Mouse (Mus musculus) spleen, embryonic (tissue): ENCODE measurements around the gene Lix1l.
"Not testable (repeated sequence)": the region's sequence is repeated elsewhere in the genome, so short reads cannot be mapped to it uniquely, and the experiment has no call there.

ENCODE experiments used
- CTCF ChIA-PET: fragments of 350-600 bp; sonication (Branson Sonifier 250); formaldehyde crosslinking; loops from one replicate; lab custom pipeline; 2022; lab: Charles Lee

The Lix1l gene

DNA sequence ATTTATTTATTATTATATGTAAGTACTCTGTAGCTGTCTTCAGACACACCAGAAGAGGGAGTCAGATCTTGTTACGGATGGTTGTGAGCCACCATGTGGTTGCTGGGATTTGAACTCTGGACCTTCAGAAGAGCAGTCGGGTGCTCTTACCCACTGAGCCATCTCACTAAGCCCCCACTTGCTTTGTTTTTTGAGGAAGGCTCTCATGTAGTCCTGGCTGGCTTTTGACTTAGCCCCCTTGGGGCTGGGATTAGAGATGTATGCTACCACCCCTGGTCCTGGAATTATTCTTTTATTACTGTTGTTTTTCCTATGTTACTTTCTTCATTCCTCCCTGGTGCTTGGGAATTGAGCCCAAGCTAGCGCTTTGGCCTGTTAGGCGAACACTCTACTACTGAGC, 5.1 kb downstream of the Lix1l start:
- CTCF ChIA-PET = not testable (repeated sequence)

DNA sequence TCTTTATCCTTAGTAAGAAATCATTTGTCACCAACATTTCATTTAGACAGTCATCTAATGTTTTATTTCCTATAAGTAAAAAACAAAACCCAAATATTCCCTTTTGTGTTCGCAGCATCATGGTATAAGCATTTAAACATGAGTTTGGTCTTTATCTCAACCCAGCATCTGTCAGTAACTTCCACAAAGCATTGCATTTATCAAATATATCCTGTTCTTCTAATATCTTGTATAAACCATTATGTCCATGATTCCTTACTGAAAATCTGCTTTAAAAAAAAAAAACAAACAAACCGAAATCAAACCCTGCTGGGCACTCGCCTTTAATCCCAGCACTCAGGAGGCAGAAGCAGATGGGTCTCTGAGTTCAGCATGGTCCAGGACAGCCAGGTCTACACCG, 5.7 kb downstream of the Lix1l start:
- CTCF ChIA-PET = no interaction called here

DNA sequence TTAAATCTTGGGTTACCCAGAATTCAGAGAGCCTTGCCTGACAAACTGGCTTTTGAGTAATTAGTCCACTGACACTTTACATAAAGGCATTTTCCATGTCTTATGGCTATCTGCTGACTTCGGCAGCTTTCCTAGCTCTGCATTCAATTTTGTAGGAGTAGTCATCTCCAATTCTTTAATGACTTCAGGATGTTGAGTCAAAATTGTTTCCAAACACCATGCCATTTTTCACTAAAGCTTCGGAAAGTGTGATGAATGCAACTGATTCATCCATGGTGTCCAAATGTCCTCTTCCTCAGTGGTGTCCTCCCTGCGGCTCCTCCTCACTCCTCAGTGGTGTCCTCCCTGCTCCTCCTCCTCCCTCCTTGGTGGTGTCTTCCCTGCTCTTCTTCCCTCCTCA, 17.0 kb downstream of the Lix1l start:
- CTCF ChIA-PET = no interaction called here

DNA sequence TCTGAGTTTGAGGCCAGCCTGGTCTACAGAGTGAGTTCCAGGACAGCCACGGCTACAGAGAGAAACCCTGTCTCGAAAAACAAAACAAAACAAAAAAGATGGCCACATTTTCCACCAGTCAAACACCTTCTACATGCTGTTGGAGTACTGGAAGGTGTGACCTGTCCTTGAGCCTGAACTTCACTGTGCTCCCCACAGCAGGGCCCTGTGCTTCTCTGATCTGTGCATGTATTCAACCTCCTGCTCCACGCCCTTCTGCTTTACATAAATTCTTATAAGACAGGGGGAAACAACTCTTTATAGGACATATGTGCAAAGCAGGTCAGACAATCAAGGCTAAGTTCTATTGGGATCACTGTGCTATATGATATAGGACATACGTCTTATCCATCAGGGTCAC, 22.3 kb downstream of the Lix1l start:
- CTCF ChIA-PET = no interaction called here

DNA sequence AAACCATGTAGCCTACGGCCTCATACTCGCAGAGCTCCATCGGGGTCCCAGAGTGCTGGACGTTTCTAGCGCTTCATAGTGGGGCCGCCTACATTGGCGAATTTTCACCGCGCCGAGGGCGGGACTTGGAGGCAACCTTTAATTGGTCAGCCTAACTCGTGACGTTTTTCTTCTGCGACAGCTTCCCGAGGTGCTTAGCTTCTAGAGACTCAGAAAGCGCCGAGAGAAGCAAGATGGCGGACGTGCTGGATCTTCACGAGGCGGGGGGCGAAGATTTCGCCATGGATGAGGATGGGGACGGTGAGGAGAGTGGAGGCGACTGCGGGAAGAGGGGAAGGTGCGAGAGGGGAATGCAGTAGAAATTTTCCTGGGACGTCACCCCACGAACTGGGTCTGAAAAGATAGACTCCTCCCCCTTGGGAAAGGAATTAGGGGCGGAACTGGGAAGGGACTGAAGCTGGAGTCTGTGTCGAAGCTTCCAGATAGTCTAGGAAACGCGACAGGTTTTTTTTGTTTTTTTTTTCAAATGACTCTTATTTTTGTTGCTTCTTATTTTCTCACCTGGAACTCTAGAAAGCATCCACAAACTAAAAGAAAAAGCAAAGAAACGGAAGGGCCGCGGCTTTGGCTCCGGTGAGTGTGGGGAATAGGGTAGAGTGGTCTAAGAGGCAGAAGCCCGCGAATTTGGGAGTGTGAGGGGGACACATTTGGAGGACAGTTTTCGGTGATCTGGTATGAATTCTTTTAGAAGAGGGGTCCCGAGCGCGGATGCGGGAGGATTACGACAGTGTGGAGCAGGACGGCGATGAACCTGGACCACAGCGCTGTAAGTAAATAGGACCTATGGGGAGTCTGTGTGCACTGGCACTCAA, 29.0 kb downstream of the Lix1l start, which contains the start of gene Rbm8a:
Gene Rbm8a (plus strand): TSS at position 205 of the 872 bp plus-strand sequence.
- CTCF ChIA-PET = interaction anchor here (0.7 to 1.0 kb wide), 3 partner anchors 33 to 71 kb away, joined by 3 read pairs; no protein-coding TSS in a partner anchor

DNA sequence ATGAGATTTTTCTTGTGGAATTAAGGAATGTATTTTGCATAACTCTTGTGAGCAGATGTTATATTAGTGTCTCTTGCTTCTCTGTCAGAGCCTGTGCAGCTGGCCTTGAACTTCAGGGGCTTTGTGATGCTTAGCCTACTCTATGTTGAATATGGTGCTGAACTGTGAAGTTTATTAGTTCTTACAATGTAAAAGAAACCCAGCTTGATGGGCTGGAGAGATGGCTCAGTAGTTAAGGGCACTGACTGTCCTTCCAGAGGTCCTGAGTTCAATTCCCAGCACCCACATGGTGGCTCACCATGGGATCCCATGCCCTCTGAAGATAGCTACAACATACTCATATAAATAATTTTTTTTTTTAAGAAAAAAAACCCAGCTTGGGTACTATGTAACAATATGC, 31.1 kb downstream of the Lix1l start:
- CTCF ChIA-PET = interaction anchor here (0.7 kb wide), 1 partner anchor 73 kb away, joined by 14 read pairs; no protein-coding TSS in a partner anchor

DNA sequence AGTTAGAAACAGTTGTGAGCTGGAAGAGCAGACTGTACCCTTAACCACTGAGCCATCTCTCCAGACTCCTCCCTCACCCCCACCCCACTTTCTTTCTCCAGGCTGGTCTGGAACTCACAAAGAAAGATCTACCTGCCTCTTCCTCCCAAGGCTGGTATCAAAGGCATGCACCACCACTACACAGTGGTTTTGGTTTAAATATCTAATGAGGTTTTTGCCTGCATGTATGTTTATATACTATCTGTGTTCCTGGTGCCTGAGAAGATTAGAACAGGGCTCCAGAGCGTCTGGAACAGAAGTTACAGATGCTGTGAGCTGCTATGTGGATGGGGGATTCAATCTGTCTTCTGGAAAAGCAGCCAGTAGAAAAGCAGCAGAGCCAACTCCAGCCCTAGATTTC, 33.1 kb downstream of the Lix1l start:
- CTCF ChIA-PET = interaction anchor here (0.6 kb wide), 1 partner anchor 109 kb away, joined by 3 read pairs; the partner anchor contains the start of gene Hfe2

DNA sequence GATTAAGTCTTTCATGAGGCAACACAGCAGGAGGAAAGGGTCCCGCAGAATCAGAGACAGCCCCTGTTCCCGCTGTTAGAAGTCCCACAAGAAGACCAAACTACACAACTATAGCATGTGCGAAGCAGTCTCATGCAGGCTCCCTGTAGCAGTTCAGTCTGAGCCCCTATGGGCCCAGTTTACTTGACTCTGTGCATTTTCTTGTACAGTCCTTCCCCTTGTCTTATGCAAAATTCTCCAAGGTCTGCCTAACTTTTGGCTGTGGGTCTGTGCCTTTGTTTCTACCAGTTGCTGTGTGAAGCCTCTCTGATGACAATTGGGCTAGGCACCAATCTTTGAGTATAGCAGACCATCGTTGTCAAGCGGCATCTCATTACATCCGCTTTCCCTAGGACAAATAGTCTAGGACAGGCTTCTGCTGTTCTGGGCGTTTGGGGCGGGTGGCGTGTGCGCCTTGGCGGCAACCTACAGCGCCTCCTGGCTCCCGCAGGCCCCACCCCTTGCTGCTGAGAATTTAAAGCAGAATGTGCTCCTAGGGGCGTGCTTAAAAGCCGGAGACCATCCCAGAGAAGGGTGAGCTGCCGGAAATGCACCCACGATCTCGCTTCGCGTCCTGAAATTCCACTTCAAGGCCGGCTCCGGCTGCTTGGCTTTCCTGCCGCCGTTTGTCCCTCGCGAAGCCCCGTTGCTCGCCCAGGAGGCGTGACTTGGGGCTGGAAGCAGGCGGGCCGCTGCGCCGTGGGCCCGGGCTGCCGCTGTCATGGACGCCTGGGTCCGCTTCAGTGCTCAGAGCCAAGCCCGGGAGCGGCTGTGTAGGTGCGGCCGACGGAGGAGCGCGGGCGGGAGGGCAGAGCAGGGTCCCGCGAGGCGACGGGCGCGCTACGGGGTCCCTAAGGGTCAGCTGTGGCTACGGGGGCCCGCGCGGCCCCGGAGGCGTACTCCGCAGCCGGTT, 34.3 kb downstream of the Lix1l start, which contains the start of the genes Pex11b and Gm42957:
Gene Pex11b (plus strand): TSS at position 449 of the 952 bp plus-strand sequence.
Gene Gm42957 (plus strand): TSS at position 547 of the 952 bp plus-strand sequence.
- CTCF ChIA-PET = interaction anchor here (0.7 kb wide), 1 partner anchor 727 kb away, joined by 3 read pairs; no protein-coding TSS in a partner anchor

DNA sequence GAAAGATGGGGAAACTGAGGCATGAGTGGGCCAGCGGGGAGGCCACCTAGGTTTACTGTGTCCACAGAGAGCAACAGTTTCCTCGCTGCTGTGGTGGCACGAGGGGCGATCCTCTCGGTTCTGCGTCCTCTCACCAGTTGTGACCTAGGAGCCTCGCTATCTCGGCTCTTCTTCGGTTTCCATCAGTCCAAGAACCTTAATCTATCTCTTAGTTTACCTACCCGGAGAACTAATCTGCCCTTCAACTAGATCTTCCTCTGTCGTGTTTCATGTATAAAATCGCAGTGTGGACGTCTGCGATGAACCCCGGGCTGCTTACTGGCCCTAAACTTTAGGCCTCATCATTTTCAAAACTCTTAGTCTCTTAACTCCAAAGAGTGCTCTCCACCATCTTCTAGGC, 35.0 kb downstream of the Lix1l start:
- CTCF ChIA-PET = interaction anchor here (0.7 kb wide), 1 partner anchor 728 kb away, joined by 3 read pairs; no protein-coding TSS in a partner anchor

DNA sequence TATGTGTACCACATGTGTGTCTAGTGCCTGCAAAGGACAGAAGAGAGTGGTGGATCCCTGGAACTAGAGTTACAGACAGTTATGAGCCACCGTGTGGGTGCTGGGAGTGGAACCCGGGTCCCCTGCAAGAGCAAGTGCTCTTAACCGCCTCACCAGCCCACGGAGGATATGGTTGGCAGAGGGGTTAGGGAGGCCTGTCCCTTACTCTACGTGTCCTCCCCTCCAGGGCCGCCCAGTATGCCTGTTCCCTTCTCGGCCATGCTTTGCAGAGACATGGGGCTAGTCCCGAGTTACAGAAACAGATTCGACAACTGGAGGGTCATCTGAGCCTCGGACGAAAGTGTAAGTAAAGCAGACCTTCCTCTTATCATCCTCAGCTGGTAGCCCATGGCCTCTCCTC, 35.5 kb downstream of the Lix1l start:
- CTCF ChIA-PET = no interaction called here

DNA sequence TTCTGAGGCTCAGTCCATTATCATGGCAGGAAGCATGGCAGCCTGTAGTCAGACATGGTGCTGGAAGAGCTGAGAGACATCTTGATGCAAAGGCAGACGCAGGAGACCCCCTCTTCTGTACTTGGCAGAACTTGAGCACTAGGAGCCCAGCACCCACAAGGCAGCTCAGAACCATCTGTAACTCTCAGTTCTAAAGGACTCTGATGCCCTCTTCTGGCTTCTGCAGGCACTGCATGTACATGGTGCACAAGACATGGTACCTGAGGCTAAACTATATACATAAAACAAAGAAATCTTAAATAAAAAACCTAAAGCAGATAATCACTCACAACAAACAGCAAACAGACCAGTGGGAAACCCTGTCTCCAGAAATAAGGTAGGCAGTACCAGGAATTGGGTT, 38.3 kb downstream of the Lix1l start:
- CTCF ChIA-PET = interaction anchor here (1.4 kb wide), 1 partner anchor 94 kb away, joined by 7 read pairs; no protein-coding TSS in a partner anchor

DNA sequence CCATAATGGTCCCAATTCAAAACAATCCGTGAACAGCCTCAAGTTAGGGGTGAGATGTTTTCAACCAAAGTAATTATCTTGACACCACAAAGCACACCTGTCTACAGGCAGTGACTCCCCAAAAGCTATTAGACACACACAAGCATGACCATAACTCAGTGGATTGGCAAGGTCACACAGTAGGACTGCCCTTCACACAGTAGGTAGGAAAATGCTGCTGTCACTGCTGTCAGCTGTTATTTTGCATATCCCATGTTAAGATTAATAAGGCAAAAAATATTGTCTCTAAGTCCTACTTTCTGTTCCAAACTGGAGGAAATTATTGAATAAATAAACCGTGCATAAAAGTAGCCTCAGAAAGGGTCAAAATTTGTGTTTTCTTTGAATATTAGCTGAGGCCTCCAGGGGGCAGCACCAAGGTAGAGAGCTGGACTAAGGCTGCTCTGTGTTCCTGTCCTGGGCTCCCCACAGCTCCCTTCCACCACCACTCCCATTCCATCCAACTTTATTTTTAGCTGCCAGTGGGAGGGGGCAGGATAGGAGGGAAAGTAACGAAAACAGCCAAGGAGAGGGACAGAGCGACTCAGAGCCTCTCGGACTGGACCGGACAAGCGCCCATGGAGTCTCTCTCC, 44.2 kb downstream of the Lix1l start, which contains the start of gene Itga10:
Gene Itga10 (plus strand): TSS at position 567 of the 632 bp plus-strand sequence.
- CTCF ChIA-PET = interaction anchor here (0.5 to 0.6 kb wide), 2 partner anchors 16 to 27 kb away, joined by 3 read pairs; no protein-coding TSS in a partner anchor

DNA sequence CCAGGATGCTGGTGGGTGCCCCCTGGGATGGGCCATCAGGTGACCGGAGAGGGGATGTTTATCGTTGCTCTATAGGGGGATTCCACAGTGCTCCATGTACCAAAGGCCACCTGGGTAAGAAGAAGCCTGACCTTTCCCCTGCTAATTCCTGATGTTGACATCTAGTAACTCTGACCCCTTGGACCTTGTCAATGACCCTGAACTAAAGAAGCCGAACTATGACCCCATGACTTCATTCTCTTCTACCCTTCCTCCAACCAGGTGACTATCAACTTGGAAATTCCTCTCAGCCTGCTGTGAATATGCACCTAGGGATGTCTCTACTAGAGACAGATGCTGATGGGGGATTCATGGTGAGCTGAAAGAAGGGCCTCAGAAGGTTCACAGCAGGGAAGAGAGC, 46.4 kb downstream of the Lix1l start:
- CTCF ChIA-PET = interaction anchor here (0.6 kb wide), 1 partner anchor 686 kb away, joined by 3 read pairs; no protein-coding TSS in a partner anchor

DNA sequence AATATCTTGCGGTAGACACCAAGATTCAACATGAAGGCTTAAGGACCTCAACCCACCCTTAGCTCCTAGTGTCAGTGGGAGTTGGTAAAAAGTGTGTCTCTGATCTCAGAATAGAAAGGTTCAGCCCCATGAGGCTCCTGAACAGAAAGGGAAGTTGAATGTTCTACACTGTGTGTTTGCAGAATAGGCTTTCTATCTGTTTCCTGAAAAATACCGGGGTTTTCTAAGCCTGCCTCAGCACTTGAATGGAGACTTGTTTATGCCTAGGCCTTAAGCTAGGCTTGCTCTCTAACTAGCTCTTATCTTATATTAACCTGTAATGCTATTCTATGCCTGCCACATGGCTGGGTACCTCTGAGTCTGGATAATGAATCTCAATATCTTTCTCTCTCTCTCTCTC, 60.0 kb downstream of the Lix1l start:
- CTCF ChIA-PET = interaction anchor here (0.7 kb wide), 1 partner anchor 16 kb away, joined by 3 read pairs; no protein-coding TSS in a partner anchor

DNA sequence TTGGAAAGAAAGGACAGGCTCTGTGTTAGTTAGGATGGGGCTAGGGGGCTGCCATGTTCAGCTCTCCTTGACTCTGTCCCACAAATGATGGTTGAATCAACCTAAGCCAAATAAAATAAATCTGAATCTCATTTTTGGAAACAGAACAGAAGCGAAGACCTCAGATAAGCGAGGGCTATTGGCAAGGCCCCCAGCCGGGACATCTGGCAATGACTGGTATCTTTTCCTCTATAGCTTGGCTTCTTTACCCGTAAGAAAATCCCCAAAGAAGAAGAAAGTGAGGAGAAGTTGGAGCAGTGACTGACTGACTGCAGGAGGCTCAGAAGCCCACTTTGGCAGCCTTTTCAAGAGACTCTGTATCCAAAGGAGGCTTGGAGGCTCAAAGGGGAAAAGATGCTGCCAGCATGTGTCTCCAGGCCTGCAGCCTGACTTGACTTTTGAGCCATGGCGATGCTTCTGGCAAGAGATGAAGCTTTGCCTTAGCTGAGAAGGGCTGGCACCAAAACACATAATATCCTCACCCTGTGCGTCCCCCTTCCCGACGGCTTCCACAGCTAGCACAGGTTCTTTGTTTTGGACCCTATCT, 61.9 kb downstream of the Lix1l start:
- CTCF ChIA-PET = interaction anchor here (0.8 kb wide), 1 partner anchor 33 kb away, joined by 3 read pairs; the partner anchor contains the start of gene Rbm8a

DNA sequence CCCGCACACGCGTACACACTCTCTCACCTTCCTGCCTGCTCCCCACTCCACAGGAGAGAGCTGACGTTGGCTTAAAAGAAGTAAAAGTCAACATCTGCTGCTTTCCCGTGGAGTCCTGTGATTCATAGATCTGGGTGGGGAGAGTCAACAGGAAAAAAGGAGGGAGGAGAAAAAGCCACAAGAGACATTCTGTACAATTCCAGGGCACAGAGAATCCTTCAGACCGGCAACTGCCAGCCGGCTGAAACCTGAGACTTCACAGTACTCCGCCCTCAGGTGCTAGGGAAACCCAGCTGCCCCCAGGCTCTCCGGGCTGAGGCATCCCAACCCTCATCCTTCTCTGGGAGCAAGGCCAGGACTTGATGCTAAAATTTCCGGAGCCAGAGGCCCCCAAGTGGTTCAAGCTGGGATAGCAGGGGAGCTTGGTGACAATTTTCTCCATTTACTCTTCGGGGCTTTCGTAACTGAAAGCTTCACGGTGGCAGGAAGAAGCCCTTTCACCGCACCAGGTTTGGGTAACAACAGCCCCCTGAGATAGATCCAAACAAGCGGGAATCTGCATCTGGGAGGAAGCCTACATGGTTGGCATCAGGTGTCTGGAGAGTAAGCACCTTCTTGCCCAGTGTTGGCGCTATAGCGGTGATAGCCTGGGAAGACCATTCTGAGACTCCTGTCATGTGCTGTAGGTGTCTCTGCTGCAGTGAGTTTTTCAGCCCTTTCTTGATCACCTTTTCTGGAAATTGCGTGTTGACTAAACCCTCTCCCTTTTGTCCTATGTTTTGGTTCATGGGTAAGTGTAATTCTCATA, 62.7 kb downstream of the Lix1l start:
- CTCF ChIA-PET = interaction anchor here (0.8 kb wide), 1 partner anchor 34 kb away, joined by 3 read pairs; the partner anchor contains the start of gene Rbm8a

DNA sequence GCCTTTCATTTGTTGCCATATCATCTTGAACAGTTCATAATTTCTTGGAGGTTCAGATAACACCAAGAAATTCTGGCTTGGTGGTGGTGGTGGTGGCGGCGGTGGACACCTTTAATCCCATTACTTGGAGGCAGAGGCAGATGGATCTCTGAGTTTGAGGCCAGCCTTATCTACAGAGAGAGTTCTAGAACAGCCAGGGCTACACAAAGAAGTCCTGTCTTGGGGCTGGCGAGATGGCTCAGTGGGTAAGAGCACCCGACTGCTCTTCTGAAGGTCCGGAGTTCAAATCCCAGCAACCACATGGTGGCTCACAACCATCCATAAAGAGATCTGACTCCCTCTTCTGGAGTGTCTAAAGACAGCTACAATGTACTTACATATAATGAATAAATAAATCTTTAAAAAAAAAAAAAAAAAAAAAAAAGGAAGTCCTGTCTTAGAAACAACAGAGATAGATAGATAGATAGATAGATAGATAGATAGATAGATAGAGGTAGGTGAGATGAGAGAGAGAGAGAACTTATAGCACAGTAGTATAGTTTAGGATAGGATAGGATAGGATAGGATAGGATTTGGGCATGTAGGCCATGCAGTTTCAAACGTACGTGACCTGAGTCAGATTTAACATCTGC, 64.9 kb downstream of the Lix1l start:
- CTCF ChIA-PET = interaction anchor here (0.6 to 0.7 kb wide), 2 partner anchors 11 to 61 kb away, joined by 4 to 6 read pairs; partner anchors contain the start of genes Polr3c and Rnf115

DNA sequence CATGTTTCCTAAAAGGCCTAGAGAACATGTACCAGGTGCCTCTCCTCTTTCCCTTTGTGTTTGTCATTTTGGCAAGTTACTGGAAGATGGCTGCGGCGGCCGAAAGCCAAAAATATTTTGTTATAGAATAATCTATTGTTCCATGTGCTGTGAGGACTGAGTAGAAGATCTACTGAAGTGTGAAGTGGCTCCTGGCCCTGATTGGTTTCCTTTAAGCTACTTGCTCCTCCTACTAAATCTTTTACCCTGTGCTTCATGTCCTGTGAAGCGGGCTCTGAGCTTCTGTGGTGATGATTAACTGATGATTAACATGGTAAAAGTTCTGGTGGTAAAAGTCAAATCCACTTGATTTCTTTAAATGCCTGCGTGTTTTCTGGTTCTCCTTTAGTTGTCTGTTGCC, 66.0 kb downstream of the Lix1l start:
- CTCF ChIA-PET = no interaction called here

DNA sequence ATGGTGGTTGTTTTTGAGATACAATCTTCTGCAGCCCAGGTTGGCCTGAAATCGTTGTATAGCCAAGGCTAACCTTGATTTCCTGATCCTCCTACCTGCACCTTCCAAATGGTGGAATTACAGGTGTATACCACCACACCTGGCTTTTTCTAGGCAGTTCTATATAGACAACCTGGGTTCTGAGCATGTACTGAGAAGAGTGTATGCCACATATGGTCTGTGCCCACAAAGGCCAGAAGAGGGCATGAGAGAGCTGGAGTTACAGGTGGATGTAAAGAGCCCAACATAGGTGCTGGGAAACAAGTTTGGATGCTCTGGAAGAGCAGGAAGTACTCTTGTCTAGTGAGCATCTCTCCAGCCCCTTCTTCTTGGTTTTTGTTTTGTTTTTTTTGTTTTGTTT, 66.4 kb downstream of the Lix1l start:
- CTCF ChIA-PET = interaction anchor here (0.7 kb wide), 1 partner anchor 32 kb away, joined by 4 read pairs; no protein-coding TSS in a partner anchor
